Mouse (Mus musculus) E14TG2a.4 (cell line): ENCODE measurements around the gene Mapk3.

Source experiments
- CTCF ChIP-seq: conservative IDR thresholded peaks from 2 replicates; pipeline ENCODE4 v1.5.1; 2014; ENCODE audit warnings: low read length
- NANOG ChIP-seq: IDR thresholded peaks from 2 replicates; pipeline ENCODE4 v1.6.1; 2014; ENCODE audit warnings: borderline replicate concordance, low read length, mixed read lengths

- TF ChIP-seq CTCF = no peak
- TF ChIP-seq NANOG = no peak
These were observed 18.4 kb upstream of the Mapk3 start for GRCm38 (mm10) chr7:126740977-126741376.
